Mouse (Mus musculus): ENCODE data around the gene Dmbx1. TPM values are rescaled to one million over a fixed set of nuclear protein-coding genes. Genes with fewer than 3 reads are reported as not detected.

Gene Dmbx1
- polyA plus RNA-seq, 1 experiment = 0.02 TPM

- Histone ChIP-seq H3K79me2 (ENCODE audit: control insufficient read depth, insufficient read depth) (no peaks in the 10 kb centered on the region), H3K4me3 (ENCODE audit: insufficient read depth, poor library complexity, severe bottlenecking) (no peak overlapping the region), H3K27me3 (ENCODE audit: control insufficient read depth, insufficient read depth, insufficient read length) (peaks cover 67% of the 10 kb centered on the region), H3K79me3 (ENCODE audit: low read depth) (no peaks in the 10 kb centered on the region), H3K36me3 (ENCODE audit: control insufficient read depth, insufficient read depth) (no peaks in the 10 kb centered on the region), H3ac (ENCODE audit: control insufficient read depth, insufficient read length, low read depth) (no peak overlapping the region)
- TF ChIP-seq CEBPB (IDR thresholded peaks at IDR 0.05; ENCODE audit: low read depth) (no peak), MYOD1 (IDR thresholded peaks at IDR 0.05; ENCODE audit: control insufficient read depth, insufficient read length, low read depth) (no peak), MAX (IDR thresholded peaks at IDR 0.05) (no peak), FOSL1 (IDR thresholded peaks at IDR 0.05; ENCODE audit: insufficient read depth, low read length, poor library complexity, severe bottlenecking) (no peak), USF1 (IDR thresholded peaks at IDR 0.05; ENCODE audit: low read depth) (no peak), MYOG (IDR thresholded peaks at IDR 0.05; ENCODE audit: control insufficient read depth, extremely low read depth, insufficient read length) (no peak), CTCF (IDR thresholded peaks at IDR 0.05; ENCODE audit: control insufficient read depth, insufficient read depth, insufficient read length) (no peak)
Observed at GRCm38 (mm10) chr4:115894281-115894680, 45.4 kb downstream of the Dmbx1 start.

- no peaks in the 10 kb centered on the region for H3K79me2 ChIP-seq (ENCODE audit: control insufficient read depth, insufficient read depth)
- no peaks in the 10 kb centered on the region for H3K79me3 ChIP-seq (ENCODE audit: low read depth)
- no peaks in the 10 kb centered on the region for H3K36me3 ChIP-seq (ENCODE audit: control insufficient read depth, insufficient read depth)
- no peak within 1 kb of the TSS for H3K4me3 ChIP-seq (ENCODE audit: insufficient read depth, poor library complexity, severe bottlenecking)
- peaks cover 42% of the 10 kb centered on the region for H3K27me3 ChIP-seq (ENCODE audit: control insufficient read depth, insufficient read depth, insufficient read length)
- no peak within 1 kb of the TSS for H3ac ChIP-seq (ENCODE audit: control insufficient read depth, insufficient read length, low read depth)
- TF ChIP-seq MYOG (IDR thresholded peaks at IDR 0.05; ENCODE audit: control insufficient read depth, extremely low read depth, insufficient read length) (no peak), CEBPB (IDR thresholded peaks at IDR 0.05; ENCODE audit: low read depth) (no peak), MYOD1 (IDR thresholded peaks at IDR 0.05; ENCODE audit: control insufficient read depth, insufficient read length, low read depth) (no peak), MAX (IDR thresholded peaks at IDR 0.05) (no peak), FOSL1 (IDR thresholded peaks at IDR 0.05; ENCODE audit: insufficient read depth, low read length, poor library complexity, severe bottlenecking) (no peak), CTCF (IDR thresholded peaks at IDR 0.05; ENCODE audit: control insufficient read depth, insufficient read depth, insufficient read length) (no peak), USF1 (IDR thresholded peaks at IDR 0.05; ENCODE audit: low read depth) (no peak)
Observed at GRCm38 (mm10) chr4:115890553-115890952, 49.2 kb downstream of the Dmbx1 start, which contains the start of gene 6430628N08Rik. TSS of gene 6430628N08Rik (plus strand) at chr4:115890665.

- no peak overlapping the region for H3ac ChIP-seq (ENCODE audit: control insufficient read depth, insufficient read length, low read depth)
- TF ChIP-seq CTCF (IDR thresholded peaks at IDR 0.05; ENCODE audit: control insufficient read depth, insufficient read depth, insufficient read length) (no peak), FOSL1 (IDR thresholded peaks at IDR 0.05; ENCODE audit: insufficient read depth, low read length, poor library complexity, severe bottlenecking) (no peak), CEBPB (IDR thresholded peaks at IDR 0.05; ENCODE audit: low read depth) (no peak), MYOD1 (IDR thresholded peaks at IDR 0.05; ENCODE audit: control insufficient read depth, insufficient read length, low read depth) (no peak), MYOG (IDR thresholded peaks at IDR 0.05; ENCODE audit: control insufficient read depth, extremely low read depth, insufficient read length) (no peak), MAX (IDR thresholded peaks at IDR 0.05) (no peak), USF1 (IDR thresholded peaks at IDR 0.05; ENCODE audit: low read depth) (no peak)
- H3K36me3 ChIP-seq (ENCODE audit: control insufficient read depth, insufficient read depth) = no peaks in the 10 kb centered on the region
- no peaks in the 10 kb centered on the region for H3K79me3 ChIP-seq (ENCODE audit: low read depth)
- H3K4me3 ChIP-seq (ENCODE audit: insufficient read depth, poor library complexity, severe bottlenecking) = no peak overlapping the region
- H3K79me2 ChIP-seq (ENCODE audit: control insufficient read depth, insufficient read depth) = no peaks in the 10 kb centered on the region
- peaks cover 39% of the 10 kb centered on the region for H3K27me3 ChIP-seq (ENCODE audit: control insufficient read depth, insufficient read depth, insufficient read length)
Observed at GRCm38 (mm10) chr4:115890066-115890465, 49.7 kb downstream of the Dmbx1 start.

GRCm38 (mm10) chr4:115886875-115887274 is 52.9 kb downstream of the Dmbx1 start:
- Histone ChIP-seq H3K27me3 (ENCODE audit: control insufficient read depth, insufficient read depth, insufficient read length) (peaks cover 28% of the 10 kb centered on the region), H3K36me3 (ENCODE audit: control insufficient read depth, insufficient read depth) (no peaks in the 10 kb centered on the region), H3K79me2 (ENCODE audit: control insufficient read depth, insufficient read depth) (no peaks in the 10 kb centered on the region), H3K79me3 (ENCODE audit: low read depth) (no peaks in the 10 kb centered on the region), H3ac (ENCODE audit: control insufficient read depth, insufficient read length, low read depth) (no peak overlapping the region), H3K4me3 (ENCODE audit: insufficient read depth, poor library complexity, severe bottlenecking) (no peak overlapping the region)
- TF ChIP-seq USF1 (IDR thresholded peaks at IDR 0.05; ENCODE audit: low read depth) (no peak), MYOG (IDR thresholded peaks at IDR 0.05; ENCODE audit: control insufficient read depth, extremely low read depth, insufficient read length) (no peak), FOSL1 (IDR thresholded peaks at IDR 0.05; ENCODE audit: insufficient read depth, low read length, poor library complexity, severe bottlenecking) (no peak), MYOD1 (IDR thresholded peaks at IDR 0.05; ENCODE audit: control insufficient read depth, insufficient read length, low read depth) (no peak), CEBPB (IDR thresholded peaks at IDR 0.05; ENCODE audit: low read depth) (no peak), CTCF (IDR thresholded peaks at IDR 0.05; ENCODE audit: control insufficient read depth, insufficient read depth, insufficient read length) (no peak), MAX (IDR thresholded peaks at IDR 0.05) (no peak)

- Histone ChIP-seq H3K27me3 (ENCODE audit: control insufficient read depth, insufficient read depth, insufficient read length) (peaks cover 18% of the 10 kb centered on the region), H3K4me3 (ENCODE audit: insufficient read depth, poor library complexity, severe bottlenecking) (no peak overlapping the region), H3K36me3 (ENCODE audit: control insufficient read depth, insufficient read depth) (no peaks in the 10 kb centered on the region), H3ac (ENCODE audit: control insufficient read depth, insufficient read length, low read depth) (no peak overlapping the region), H3K79me3 (ENCODE audit: low read depth) (no peaks in the 10 kb centered on the region), H3K79me2 (ENCODE audit: control insufficient read depth, insufficient read depth) (no peaks in the 10 kb centered on the region)
- TF ChIP-seq CTCF (IDR thresholded peaks at IDR 0.05; ENCODE audit: control insufficient read depth, insufficient read depth, insufficient read length) (no peak), FOSL1 (IDR thresholded peaks at IDR 0.05; ENCODE audit: insufficient read depth, low read length, poor library complexity, severe bottlenecking) (no peak), CEBPB (IDR thresholded peaks at IDR 0.05; ENCODE audit: low read depth) (no peak)
Observed at GRCm38 (mm10) chr4:115885846-115886245, 53.9 kb downstream of the Dmbx1 start.

- Histone ChIP-seq H3K79me3 (ENCODE audit: low read depth) (no peaks in the 10 kb centered on the region), H3K4me3 (ENCODE audit: insufficient read depth, poor library complexity, severe bottlenecking) (no peak within 1 kb of the TSS), H3K79me2 (ENCODE audit: control insufficient read depth, insufficient read depth) (no peaks in the 10 kb centered on the region), H3K36me3 (ENCODE audit: control insufficient read depth, insufficient read depth) (no peaks in the 10 kb centered on the region), H3ac (ENCODE audit: control insufficient read depth, insufficient read length, low read depth) (no peak within 1 kb of the TSS), H3K27me3 (ENCODE audit: control insufficient read depth, insufficient read depth, insufficient read length) (peaks cover 8% of the 10 kb centered on the region)
- TF ChIP-seq USF1 (IDR thresholded peaks at IDR 0.05; ENCODE audit: low read depth) = no peak
- no peak for TF ChIP-seq FOSL1 (IDR thresholded peaks at IDR 0.05; ENCODE audit: insufficient read depth, low read length, poor library complexity, severe bottlenecking)
- TF ChIP-seq CEBPB (IDR thresholded peaks at IDR 0.05; ENCODE audit: low read depth) = no peak
- TF ChIP-seq MAX (IDR thresholded peaks at IDR 0.05) = no peak
- TF ChIP-seq MYOG (IDR thresholded peaks at IDR 0.05; ENCODE audit: control insufficient read depth, extremely low read depth, insufficient read length) = no peak
- no peak for TF ChIP-seq MYOD1 (IDR thresholded peaks at IDR 0.05; ENCODE audit: control insufficient read depth, insufficient read length, low read depth)
- no peak for TF ChIP-seq CTCF (IDR thresholded peaks at IDR 0.05; ENCODE audit: control insufficient read depth, insufficient read depth, insufficient read length)
Observed at GRCm38 (mm10) chr4:115884022-115884421, 55.7 kb downstream of the Dmbx1 start, which contains the start of gene Kncn. TSS of gene Kncn (plus strand) at chr4:115884400.

Data from C2C12 (cell line).